Mouse (Mus musculus) testis, postnatal 10 days (tissue): ENCODE data around the gene Olfr113.
"Not testable (repeated sequence)": the region's sequence is repeated elsewhere in the genome, so short reads cannot be mapped to it uniquely, and the experiment has no call there.

Experiments used
- DNase-seq: peaks from one replicate; pipeline ENCODE4 v3.0.0; 2021; ENCODE audit warnings: low spot score

The Olfr113 gene

DNA sequence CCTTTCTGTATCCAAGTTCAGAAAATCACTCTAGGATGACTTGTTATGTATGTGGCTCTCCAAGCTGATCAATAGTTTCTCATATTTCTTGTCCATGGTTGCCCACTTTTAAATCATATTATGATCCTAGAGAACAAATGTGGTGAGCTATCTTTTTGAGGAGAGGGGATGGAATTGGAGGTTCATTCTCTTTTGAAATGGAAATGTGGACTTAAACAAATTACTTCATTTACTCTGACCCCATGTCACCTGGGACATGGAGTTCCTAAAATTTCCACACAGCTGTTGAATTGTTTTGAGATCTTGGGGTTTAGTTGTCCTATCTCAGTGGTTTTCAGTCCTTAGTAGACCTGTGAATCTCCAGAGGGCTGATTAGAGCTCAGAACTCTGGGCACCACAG is at the start of gene Olfr113:
Gene Olfr113, minus strand, starts transcription at position 101 of the 400 bp plus-strand sequence.
- DNase-seq = no peak

DNA sequence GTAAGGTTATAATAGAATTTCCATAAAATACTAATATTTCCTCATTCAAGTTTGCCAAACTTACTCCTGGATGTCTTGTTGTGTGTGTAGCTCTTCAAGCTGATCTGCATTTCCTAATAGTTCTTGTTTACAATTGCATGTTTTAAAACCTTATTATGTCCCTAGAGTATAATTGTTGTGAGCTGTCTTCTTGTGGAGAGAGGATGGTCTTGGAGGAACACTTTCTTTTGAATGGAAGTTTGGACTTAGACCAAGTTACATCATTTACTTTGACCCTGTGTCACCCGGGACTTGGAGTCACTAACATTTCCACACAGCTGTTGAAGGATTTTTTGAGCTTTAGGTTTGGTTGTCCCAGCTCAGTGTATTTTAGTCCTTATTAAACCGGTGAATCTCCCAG is 49.5 kb upstream of the Olfr113 start, which contains the start of the genes Olfr115 and Olfr116:
Gene Olfr115, minus strand, starts transcription at position 101 of the 400 bp plus-strand sequence.
Gene Olfr116, minus strand, starts transcription at position 191 of the 400 bp plus-strand sequence.
- no peak for DNase-seq

DNA sequence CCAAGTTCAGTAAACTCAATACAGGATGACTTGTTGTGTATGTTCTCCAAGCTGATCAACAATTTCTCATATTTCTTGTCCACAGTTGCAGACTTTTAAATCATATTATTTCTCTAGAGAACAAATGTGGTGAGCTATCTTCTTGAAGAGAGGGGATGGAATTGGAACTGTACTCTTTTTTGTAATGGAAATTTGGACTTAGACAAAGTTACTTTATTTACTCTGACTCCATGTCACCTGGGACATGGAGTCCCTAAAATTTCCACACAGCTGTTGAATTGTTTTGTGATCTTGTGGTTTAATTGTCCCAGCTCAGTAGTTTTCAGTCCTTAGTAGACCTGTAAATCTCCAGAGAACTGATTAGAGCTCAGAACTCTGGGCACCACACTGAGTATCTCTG is 15.2 kb upstream of the Olfr113 start, which contains the start of gene Olfr114:
Gene Olfr114, minus strand, starts transcription at position 101 of the 400 bp plus-strand sequence.
- no peak for DNase-seq

DNA sequence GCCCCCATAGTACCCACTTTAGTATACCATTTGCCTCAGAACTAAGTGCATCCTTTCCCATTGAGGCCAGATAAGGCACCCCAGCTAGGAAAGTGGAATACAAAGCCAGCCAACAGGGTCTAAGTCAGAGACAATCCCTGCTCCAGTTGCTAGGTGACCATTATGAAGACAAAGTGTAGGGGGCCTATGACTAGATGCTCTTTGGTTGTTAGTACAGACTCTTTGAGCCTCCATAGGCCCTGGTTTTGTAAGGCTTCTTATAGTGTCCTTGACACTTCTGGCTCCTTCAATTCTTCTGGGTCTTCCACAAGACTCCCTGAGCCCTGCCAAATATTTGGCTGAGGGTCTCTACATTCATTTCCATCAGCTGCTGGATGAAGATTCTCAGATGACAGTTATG is 8.1 kb downstream of the Olfr113 start, which contains the start of gene Olfr112:
Gene Olfr112, minus strand, starts transcription at position 101 of the 400 bp plus-strand sequence.
- DNase-seq = no peak

DNA sequence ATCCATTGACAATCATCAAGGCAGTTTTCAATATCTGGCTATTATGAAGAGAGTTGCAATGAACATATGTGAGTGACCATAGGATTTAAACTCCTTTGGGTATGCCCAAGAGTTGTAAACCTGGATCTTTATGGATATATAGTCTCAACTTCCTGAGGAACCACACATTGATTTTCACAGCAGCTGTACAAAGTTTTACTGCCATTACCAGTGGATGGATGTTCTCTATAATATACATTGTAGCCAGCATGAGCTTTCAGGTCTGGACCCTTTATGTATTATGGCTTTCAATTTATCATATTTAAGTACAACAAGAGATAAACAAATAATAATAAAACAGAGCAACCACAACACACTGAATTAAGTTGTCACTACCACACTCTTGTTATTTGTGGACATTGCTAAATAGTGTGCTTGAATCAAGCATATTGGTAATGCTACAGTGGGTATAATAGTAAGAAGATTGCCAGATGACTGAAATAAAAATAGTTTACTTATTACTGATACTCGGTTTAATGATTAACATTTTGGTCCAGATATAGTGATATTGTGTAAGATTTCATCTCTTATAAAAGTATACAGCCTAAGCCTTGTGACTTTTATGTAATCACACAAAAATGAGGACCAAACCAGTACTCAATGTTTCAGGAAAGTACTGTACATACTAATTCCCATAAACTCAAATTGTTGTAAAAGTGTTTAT is 18.4 kb downstream of the Olfr113 start:
- no peak for DNase-seq

DNA sequence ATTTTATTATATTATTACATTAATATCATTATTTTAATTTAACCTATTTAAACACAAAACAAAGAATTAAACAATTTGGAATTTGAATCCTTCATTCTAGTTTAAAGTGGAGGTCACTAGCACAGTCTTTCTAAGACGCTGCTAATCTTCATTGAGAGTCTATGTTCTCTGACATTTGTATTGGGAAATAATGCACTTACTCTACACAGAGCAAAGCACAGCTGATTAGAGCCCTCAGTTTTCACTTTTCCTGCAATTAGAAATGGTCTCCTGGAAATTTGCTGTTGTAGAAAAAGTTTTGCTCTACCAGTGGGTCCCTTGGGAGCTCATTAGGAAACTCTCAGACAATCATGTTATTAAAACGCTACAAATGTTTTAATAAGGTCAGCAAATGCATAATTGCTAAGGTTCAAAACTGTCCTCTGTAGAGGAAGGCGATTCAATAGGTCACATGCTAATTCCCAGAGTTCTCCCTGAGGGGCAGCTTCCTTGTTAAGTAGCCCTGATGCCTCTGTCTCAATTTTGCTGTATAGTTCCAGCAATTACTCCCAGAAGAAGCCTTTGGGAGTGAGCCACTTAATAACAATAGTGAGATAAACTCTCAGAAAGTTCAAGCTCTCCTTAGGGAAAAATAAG is 33.5 kb downstream of the Olfr113 start:
- no peak for DNase-seq

DNA sequence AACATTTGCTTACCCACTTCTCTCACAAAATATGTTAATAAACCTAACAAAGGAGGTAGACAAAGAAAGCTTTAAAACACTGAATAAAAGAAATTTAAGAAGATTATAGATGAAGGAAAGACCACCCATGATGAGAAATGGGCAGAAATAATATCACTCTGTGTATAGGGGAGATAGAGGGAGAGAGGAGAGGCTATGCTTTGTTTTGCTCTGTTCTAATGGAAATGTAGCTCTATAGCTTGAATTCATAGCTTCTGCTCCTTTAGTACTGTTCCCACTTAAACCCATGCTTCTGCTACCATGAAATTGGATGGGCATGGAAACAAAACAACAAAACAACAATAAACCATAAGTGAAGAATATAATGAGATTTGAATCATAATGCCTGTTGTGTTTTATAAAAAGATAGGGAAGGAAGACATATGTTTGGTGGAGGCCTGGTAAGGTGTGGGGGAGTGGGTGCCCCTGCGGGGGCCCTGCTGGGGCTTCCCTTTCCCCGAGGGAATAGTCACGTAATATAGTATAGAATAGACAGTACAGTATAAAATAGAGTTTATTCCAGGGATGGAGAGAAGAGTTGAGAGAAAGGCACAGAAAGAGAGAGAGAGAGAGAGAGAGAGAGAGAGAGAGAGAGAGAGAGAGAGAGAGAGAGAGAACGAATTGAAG is 35.9 kb downstream of the Olfr113 start:
- DNase-seq = no peak

DNA sequence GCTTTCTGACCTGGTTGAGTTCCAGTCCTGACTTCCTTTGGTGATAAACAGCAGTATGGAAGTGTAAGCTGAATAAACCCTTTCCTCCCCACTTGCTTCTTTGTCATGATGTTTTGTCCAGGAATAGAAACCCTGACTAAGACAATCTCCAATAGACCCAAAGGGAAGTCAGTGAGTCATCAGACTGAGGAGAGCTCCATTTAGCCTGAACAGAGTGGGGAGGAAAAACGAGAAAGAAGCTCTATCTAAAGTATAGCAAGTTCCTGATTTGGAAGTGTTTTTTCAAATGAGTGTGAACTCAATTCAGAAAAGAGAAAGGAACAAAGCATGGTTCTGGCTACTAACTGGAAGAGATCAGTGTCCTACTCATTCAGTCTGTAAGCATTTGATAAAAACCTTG is 39.0 kb downstream of the Olfr113 start:
- DNase-seq = not testable (repeated sequence)

DNA sequence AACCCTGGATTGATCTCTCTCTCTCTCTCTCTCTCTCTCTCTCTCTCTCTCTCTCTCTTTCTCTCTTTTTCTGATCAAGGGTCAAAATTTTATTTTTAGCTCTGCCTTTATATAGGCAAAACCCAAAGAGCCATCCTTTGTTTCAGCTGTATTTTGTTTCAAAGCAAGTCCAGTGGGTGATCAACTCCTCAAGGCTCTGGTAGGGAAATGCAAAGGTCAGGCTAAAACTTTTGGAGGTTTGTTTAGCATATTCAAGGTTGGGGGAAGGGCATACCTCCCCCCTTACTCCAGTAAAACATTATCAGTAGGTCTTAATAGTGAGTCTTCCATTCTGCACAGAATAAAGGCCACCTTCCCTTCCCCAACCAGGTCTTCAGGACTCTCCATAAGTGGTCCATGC is 42.3 kb downstream of the Olfr113 start:
- no peak for DNase-seq

DNA sequence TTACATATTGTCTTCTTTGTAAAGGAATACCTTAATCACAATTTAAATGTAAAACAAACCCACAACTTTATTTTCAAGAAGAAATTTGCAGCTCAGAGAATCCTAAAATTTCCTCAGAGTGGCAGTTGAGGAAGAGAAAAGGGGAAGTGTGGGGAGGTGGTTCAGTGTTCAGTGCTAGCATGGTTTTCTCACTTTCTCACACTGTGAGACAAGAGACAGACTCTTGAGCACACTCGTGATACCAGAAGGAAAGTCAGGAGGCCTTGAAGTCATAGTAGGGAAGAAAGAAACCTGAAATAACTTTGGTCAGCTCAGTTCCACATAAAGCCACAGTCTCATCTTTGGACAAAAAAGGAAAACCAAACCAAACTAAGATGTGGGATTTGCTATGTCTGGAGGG is 52.0 kb downstream of the Olfr113 start:
- DNase-seq = not testable (repeated sequence)

DNA sequence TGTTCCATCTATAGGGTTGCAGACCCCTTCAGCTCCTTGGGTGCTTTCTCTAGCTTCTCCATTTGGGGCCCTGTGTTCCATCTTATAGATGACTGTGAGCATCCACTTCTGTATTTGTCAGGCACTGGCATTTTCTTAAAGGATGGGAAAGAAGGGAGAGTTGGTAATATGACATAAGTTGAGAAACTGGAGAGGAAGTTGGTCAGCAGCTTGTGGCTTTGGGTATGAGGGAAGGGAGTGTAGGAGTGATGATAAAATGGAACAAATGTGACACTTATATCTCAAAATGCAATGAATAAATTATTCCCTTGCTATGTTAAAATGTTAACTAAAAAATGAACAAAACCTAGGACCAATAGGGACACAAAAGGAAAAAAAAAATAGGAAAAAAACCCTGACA is 52.9 kb downstream of the Olfr113 start:
- not testable (repeated sequence) for DNase-seq
